Mouse (Mus musculus) heart, postnatal 4 days (tissue): ENCODE data around the gene Dffb. TPM values are rescaled to one million over a fixed set of nuclear protein-coding genes. Genes with fewer than 3 reads are reported as not detected.

ENCODE experiments used
- DNase-seq: peaks from one replicate; pipeline ENCODE4 v3.0.0; 2021
- total RNA-seq, 2 experiments: library from RNA; stranded (reverse); gene quantifications; 2 replicates each; pipeline ENCODE4 v1.2.3; 2021

Dffb gene
- total RNA-seq = 1 to 10 TPM; 5.8 to 6.2 TPM

- DNase-seq = peak; percentile 97
Observed at GRCm38 (mm10) chr4:153974431-153975291, at the start of gene Dffb, which contains the start of gene Cep104. Gene Dffb (minus strand): TSS chr4:153975126. Gene Cep104 (plus strand): TSS chr4:153975194.

DNA sequence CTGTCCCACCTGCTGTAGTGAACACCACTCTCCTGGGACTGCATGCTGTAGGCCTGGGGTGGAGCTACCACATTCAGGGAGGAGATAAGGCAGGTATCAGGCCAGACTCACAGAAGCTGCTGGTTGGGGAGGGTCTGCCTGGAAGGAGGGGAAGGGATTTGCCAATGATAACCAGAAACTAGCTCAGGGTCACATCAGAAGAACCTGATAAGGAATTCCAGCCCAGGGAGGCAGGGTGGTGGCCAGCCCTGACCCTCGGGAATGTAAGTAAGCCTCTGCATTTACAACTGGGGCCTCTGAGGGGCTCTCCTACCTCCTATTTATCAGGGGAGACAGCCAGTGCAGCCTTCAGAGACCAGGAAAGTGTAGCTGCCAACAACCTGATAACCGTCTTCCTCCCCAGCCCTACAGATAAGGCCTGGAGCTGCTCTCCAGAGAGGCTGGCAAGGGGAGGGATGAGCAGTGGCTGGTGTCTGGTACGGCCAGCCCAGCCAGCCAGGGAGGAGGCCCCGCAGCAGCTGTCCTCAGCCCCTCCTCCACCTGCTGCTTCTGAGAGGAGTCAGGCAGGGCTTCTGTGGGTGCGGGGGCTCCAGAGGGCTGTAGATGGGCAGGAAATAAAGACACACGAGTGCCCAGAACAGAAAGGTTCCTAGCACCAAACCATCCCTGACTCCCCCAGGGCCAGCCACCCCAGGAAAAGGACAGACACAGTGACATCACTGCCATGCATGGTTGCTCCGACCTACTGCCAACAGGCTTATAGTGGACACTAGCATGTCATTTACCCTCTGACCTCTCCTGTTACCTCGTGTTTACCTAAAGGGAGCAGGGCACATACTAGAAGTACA lies 49.1 kb upstream of the Dffb start:
- peak; percentile 27 for DNase-seq

DNA sequence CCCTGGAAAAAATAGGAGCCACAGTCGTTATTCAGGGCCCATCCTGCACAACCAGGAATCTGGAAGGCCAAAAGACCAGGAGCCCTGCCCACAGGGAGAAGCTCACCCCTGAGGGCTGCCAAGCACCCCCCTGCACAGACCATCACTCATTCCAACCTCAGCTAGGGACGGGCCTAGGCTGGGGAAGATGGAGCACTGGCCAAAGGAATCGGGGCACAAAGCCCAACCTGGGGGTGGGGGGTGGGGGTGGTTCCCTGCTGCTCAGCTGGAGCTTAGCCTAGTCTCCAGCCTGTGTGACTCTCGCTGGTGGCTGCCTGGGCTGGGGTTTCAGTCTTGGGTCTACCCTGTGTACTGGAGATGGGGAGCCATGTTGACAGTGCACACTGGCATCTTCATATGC lies 47.9 kb upstream of the Dffb start:
- DNase-seq = no peak

DNA sequence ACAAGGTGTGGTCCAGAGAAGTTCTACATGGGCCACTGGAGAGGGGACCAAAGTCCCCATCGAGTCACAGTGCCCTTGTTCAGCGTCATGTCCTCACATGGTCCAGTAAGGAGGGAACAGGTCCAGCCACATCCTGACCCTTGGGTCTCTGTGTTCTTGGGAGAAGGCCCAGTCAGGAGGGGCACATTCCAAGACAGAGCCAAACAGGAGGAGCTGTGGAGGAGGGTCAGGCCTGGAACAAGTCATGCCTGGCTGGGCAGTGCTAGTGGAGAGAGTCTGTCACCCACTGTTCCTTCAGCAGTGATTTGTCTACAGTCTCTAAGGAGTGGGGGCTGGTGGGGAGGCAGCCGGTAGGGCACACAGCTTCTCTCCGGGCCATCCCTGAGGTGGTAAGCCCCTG lies 47.5 kb upstream of the Dffb start:
- peak; percentile 44 for DNase-seq

- peak; percentile 35 for DNase-seq
Observed at GRCm38 (mm10) chr4:154021432-154021831, 46.5 kb upstream of the Dffb start.

DNA sequence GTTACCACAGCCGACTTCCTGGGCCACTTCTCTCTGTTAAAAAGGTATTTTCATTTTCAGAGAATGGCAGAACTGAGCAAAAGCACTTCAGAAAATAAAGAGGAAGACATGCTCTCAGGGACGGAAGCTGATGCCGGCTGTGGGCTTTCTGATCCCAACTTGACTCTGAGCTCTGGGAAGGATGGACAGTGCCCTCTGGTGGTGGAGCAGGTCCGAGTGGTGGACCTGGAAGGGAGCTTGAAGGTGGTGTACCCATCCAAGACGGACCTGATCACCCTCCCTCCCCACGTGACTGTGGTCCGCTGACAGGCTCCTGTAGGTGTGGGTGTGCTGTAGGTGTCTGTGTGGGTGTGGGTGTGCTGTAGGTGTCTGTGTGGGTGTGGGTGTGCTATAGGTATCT lies 44.6 kb upstream of the Dffb start:
- DNase-seq = peak; percentile 61

- no peak for DNase-seq
Observed at GRCm38 (mm10) chr4:154015476-154015875, 40.5 kb upstream of the Dffb start.

DNA sequence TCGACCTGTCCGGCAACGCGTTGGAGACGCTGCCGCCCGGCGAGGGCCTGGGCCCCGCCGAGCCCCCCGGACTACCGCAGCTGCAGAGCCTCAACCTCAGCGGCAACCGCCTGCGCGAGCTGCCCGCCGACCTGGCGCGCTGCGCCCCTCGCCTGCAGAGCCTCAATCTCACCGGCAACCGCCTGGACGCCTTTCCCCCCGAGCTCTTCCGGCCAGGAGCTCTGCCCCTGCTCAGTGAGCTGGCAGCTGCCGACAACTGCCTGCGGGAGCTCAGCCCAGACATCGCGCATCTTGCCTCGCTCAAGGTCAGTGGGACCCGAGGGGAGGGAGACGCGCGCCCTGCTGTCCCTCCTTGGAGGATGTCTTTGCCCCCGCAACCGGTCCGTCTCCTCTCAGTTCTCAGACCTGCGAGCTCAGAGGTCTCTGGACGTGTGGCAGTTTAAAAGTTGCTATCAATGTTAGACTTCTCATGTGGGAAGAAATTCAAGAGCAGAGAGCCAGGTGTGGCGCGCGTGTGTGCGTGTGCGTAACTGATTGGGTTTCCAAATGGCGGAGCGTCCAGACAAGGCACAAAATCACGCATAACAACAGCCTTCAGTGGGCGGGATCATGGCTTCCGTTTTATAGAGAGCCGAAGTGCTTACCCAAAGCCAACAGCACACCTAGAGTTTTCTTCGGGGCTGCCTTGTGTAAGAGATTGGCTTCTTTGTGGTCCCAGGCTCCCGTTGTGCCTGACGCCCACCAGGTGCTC lies 37.4 kb upstream of the Dffb start:
- DNase-seq = peak; percentile 39

DNA sequence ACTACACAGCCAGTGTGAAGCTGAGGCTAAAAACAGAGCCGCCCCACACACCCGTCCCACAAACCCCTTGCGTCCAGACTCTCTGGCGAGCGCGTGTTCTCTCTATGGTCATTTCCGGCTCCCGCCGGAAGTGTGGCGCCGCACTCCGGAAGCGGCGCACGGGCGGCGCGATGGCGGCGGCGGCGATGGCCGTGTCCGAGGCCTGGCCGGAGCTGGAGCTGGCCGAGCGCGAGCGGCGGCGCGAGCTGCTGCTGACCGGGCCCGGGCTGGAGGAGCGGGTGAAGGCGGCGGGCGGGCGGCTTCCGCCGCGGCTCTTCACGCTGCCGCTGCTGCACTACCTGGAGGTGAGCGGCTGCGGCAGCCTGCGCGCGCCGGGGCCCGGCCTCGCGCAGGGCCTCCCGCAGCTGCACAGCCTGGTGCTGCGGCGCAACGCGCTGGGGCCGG lies 36.7 kb upstream of the Dffb start, which contains the start of gene Lrrc47:
Lrrc47 (plus strand) TSS at position 86 of the 444 bp plus-strand sequence.
- DNase-seq = peak; percentile 84

DNA sequence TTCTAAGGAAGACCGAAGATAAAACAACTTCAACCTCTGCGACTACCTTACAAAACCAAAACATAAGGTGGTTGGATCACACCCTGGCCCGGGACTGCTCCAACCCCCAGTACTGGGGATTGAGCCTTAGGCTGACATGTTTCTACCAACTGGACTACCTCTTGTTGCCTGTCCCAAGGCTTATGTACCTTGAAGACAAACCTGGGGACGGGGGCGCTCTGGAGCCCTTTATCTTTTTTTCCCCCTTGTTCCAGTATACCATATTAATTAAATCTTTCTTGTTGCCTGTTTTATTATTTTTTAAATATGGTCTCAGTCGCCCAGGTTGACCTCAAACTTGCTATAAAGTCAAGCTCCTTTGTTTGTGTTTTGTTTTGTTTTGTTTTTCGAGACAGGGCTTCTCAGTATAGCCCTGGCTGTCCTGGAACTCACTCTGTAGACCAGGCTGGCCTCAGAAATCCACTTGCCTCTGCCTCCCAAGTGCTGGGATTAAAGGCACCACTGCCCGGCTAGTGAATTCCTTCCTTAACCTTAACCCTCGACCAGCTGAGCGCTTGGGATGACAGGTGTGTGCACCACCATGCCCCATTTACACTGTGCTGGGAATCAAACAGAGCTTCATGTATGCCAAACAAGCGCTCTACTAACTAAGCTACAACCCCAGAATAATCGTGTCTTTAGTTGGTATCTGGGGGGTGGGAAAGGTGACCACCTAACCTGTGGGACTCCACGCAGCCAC lies 36.1 kb upstream of the Dffb start:
- no peak for DNase-seq

- no peak for DNase-seq
Observed at GRCm38 (mm10) chr4:154007759-154008158, 32.8 kb upstream of the Dffb start.

DNA sequence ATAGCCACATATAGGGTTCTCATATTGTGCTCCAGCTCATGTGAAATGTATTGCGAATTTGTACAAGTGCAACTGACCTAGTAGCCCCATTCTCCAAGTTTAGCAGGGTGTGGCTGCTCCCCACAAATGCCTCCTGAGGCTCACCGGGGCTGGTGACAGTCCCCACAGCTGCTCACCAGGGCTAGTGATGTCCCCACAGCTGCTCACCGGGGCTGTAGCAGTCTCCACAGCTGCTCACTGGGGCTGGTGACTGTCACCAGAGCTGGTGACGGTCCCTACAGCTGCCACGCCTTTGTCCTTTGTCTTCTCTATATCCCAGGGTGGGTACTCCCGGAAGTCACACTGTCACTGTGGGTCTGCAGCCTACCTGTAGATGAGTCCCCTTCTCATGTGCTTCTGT lies 31.3 kb upstream of the Dffb start:
- no peak for DNase-seq

GRCm38 (mm10) chr4:154005488-154005887 lies 30.6 kb upstream of the Dffb start:
- no peak for DNase-seq

DNA sequence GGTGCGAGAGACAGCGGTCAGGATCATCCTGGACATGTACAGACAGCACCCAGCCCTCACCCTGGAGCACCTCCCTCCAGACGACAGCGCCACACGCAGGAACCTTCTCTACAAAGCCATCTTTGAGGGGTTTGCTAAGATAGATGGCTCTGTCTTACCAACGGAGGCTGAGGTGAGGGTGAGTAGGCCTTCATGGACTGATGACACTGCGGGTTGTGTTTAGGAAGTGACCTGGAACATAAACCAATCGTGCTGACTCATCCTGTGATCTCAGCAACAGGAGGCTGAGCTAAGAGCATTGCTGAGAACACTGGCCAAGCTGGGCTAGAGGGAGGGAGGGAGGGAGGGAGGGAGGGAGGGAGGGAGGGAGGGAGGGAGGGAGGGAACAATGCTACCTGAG lies 18.6 kb upstream of the Dffb start:
- no peak for DNase-seq

GRCm38 (mm10) chr4:153992715-153993114 lies 17.8 kb upstream of the Dffb start:
- DNase-seq = no peak

DNA sequence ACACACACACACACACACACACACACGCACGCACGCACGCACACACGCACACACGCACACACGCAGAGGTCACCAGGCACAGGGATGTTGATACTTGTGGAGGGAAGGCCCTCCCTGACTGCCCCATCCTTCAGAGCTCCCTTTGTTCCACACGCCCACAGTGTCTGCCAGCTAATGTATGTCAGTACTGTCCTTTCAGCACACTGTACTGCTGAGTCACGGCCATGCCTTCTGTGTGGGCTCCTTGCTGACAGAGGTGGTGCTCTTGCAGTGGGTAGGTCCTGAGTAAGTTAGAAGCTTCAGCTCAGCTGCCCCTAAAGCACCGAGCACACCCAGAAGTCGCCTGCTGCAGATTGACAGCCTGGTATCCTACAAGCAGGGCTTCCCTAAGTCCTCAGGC lies 5.5 kb upstream of the Dffb start:
- no peak for DNase-seq

DNA sequence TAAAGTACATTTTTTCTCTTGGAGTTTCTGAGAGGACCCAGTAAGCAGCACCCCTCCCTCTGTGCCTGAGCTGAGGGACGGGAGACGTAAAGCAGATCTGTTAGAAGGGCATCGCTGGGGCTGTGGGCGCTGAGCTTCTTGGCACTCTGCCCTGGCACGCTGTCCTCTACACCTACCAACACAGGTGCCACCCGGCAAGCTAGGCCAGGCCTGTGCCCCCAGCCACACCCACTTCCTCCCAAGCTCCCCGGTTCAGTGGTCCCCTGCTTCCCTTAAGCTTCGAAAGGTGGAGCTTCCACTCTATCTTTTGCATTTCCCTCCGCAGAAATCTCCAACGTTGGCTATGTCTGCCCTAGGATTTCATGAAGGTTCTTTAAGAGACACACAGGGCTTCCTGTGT lies 4.3 kb upstream of the Dffb start:
- no peak for DNase-seq

DNA sequence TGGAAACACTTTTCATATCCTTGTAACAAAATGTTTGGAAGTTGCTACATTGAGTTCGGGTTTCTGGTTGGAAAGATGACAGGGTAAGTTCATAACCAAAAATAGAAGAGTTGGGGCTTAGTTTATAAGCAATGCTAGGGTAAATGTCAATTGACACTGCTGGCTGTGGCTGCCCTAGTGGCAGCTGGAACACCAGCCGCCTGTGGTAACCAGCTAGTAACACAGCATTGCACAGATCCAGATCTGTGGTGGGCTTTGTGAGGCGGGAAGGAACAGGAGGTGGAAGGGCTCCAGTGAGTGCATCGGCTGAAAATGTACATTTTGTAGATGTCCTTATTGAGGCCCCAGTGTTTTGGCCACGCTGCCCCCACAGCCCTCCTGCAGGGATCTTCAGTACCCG lies 842 bp upstream of the Dffb start:
- DNase-seq = no peak

GRCm38 (mm10) chr4:153975292-153975662 lies 351 bp upstream of the Dffb start:
- no peak for DNase-seq

DNA sequence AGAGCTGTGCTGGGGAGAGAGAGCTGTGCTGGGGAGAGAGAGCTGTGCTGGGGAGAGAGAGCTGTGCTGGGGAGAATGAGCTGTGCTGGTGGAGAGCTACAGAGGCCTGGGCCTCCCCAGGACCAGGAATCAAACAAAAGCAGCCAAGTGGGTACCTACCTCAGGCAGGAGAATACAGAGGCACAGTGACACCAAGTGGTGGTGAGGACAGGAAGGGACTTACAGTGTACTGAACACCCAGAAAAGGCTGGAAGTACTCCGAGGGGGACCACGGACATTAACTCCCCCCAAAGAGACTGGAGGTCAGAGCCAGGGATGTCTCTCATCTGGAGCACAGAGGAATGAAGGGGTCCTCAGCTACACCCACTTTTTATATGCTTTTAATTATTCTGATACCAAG lies 6.9 kb downstream of the Dffb start:
- no peak for DNase-seq

DNA sequence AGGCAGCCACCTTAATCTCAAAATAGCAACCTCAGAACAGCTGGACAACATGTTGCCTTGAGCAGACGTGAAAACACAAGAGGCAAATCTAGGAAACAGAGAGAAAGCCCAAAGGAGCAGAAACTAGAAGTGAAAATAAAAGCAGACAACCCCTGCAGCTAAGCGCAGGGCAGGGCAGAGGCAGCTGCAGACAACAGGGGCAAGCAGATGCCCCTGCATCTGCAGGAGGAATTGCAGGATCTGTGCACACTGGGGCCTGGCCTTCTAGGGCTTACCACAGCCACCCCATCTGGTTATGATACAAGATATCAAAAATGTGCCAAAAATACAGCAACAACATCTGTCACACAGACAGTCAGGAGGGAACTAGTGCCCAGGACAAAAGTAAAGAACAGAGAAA lies 7.4 kb downstream of the Dffb start:
- DNase-seq = no peak

GRCm38 (mm10) chr4:153966651-153967050 lies 8.3 kb downstream of the Dffb start:
- no peak for DNase-seq
